Mouse (Mus musculus) natural killer cell, adult 2 months (primary cell): ENCODE measurements around the gene Ttc22.
A peak's percentile ranks its signal among the peaks of the same experiment; 100 is the strongest.

Experiments
- DNase-seq, 2 experiments: peaks; one replicate each; pipeline ENCODE4 v3.0.0; 2022; ENCODE audit warnings: low spot score in 2 of 2

Gene Ttc22

GRCm38 (mm10) chr4:106615637-106616036 is 6.6 kb upstream of the Ttc22 start:
- no peak for DNase-seq

DNA sequence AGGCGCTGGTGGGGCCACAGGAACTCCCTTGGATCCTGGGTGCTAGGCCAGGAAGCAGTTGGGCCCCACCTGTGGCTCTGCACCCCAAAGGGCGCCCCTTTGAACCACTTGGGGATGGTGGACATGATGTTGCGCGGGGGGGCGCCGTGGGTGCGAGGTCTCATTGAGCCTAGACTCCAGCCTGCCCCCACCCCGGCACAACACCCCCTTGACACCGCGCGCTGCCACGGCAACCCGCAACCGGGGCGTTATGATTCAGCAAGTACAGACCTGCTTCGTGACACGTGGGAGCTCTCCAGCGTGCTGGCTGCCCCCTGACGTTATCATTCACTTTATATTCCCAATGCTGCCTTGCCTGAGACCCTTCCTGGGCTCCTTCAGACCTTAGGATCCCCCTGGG is 5.2 kb upstream of the Ttc22 start, which contains the start of gene Lexm:
Lexm (minus strand) TSS at position 186 of the 400 bp plus-strand sequence.
- no peak for DNase-seq

- no peak for DNase-seq
These were observed 3.3 kb upstream of the Ttc22 start for GRCm38 (mm10) chr4:106618898-106619297.

DNA sequence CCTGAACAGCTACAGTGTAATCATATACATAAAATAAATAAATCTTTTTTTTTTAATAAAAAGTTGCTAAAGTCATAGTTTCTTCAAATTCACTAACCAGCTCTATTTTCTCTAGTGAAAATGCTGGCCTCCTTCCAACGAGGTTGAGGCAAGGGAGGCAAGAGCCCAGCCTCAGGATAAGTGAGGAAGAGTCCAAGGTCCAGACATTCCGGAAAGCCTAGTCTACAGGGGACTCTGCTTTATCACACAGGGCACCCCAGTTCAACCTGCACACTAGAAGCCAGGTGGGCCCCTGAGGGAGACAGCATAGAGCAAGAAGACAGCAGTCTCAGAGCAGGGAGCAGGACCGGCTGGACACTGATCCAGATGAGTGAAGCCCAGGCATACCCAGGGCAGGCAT is 804 bp upstream of the Ttc22 start:
- DNase-seq: no peak

DNA sequence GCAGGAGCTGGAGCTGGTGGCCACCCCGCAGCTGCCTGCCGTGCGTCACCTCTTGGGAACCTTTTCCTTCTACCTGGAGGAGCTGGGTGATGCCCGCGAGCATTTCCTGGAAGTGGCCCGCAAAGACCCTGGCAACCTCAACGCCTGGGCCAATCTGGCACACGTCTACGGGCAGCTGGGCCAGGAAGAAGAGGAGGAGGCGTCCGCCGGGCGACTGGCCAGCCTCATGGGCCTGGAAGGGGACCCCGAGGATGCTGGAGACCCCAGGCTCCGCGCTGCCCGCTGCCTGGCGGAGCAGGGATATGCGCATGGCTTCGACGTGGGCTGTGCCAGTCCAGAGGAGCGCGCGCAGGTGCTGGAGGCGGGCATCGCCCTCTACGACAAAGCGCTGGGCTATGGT is 480 bp downstream of the Ttc22 start:
- DNase-seq: no peak

DNA sequence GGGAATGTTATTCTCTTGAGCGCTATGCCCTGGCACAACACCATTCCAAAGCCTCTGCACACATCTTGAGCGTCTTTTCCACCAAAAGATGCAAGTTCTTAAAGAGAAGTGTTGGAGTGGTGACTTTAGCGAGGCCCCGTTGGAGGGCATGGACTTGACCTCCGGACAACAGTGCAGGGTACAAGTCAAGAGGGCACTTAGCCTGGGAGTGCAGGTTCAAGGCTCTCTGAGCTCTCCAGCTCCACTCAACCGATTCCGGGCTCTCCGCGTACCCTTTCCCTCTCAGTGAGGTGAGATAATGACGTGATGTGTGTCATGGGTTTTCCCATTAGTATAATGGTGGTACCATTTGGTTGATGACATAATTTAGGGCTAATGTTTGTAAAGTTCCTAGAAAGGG is 2.0 kb downstream of the Ttc22 start:
- DNase-seq: no peak

GRCm38 (mm10) chr4:106627809-106628208 is 5.6 kb downstream of the Ttc22 start:
- no peak for DNase-seq

GRCm38 (mm10) chr4:106628650-106629360 is 6.6 kb downstream of the Ttc22 start:
- no peak for DNase-seq

GRCm38 (mm10) chr4:106629374-106629773 is 7.1 kb downstream of the Ttc22 start:
- DNase-seq: no peak

DNA sequence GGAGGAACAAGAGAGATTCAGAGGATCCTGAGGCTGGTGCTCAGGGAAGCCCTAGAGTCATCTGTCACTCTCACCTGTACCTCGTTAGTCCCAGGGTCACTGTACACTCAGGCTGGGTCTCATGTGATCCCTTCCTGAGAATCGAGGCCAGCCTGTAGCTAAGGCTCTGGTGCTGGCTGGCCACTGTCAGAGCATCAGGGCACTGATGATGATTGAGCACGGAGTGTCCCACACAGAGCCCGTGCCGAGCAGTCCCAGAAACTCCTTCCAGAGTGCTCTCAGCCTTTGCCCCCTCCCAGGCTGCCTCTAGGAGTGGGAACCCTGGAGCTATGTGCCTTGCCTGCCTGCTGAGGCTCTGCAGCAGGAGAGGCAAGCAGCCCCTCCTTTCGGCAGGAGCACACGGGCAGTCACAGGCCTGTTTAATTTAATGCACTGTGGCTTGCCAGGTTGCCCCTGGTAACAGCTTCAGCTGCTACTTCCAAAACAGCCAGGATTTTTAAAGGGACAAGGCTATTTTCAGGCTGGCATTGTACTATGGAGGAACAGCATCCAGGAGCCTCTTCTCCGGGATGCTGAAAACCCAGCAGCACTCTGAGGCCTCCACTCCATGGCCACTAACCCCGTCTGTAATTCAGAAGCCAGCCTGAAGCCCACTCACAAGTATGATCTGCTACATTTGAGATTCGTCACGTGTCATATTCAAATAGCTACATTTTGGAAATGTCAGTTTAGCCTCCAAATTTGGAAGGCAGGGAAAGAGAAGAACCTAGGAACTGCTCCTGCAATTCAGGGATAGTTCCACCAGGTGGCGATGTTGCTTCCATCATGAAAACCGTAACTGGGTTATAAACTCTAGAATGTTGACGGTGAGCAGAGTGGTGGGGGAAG is 8.3 kb downstream of the Ttc22 start:
- peak; percentile 22 to 45 for DNase-seq

- DNase-seq: no peak
These were observed 10.1 kb downstream of the Ttc22 start for GRCm38 (mm10) chr4:106632313-106632712.

- no peak for DNase-seq
These were observed 11.3 kb downstream of the Ttc22 start for GRCm38 (mm10) chr4:106633281-106634085.

- no peak for DNase-seq
These were observed 11.9 kb downstream of the Ttc22 start for GRCm38 (mm10) chr4:106634086-106634479.

DNA sequence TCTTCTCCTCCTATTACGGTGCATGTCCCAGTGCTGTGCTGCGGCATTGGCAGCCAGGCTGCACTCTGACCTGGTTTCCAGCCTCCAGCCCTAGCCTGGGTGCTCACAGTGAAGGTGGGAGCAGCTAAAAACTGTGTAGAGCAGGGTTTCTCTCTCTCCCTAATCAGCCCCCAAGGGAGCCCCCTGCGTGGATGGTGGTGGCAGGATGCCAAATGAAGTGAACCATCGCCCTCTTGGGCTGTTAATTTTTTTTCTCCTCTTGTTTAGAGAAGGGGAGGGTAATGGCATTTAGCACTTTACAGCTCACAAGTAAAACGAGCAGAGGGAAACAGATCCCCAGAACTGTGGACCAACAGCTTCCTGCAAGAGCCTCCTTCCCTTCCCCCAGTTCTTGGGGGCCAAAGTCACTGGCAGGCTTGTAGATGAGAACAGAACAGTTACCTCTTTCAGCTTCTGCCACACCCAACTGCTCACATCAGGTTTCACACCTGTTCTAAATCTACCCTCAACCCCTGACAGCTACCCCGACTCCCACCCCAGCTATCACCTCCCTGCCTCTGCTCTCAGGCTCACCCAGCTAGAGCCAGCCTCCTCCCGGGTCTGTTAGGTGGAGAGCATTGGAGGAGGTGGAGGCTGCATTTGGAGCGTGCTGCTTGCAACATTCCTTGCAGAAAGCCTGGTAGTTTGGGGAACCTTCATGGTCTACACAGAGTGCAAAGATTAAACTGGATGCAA is 21.4 kb downstream of the Ttc22 start:
- no peak for DNase-seq

- no peak for DNase-seq
These were observed 22.0 kb downstream of the Ttc22 start for GRCm38 (mm10) chr4:106644218-106644610.

DNA sequence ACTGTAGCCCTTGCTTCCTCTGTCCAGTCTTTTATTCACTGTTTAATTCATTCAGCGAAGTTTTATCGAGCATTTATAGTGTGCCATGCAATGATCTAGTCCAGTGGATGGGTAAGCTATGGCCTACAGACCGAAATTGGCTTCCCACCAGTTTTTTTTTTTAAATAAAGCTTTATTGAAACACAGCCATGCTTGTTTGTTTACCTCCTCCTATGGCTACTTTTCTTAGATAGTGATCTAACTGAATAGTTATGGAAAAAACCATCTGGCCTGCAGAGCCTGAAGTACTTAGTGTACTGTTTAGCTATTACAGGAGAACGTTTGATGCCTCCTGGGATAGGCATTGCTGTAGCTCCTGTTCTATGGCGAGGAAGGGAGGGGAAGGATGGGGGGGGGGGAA is 23.6 kb downstream of the Ttc22 start:
- DNase-seq: no peak

- no peak for DNase-seq
These were observed 24.9 kb downstream of the Ttc22 start for GRCm38 (mm10) chr4:106647137-106647536.

GRCm38 (mm10) chr4:106650833-106651527 is 28.7 kb downstream of the Ttc22 start, which contains the start of gene Pars2:
TSS of gene Pars2 (plus strand) at chr4:106651069.
- peak; percentile 95 to 97 for DNase-seq

DNA sequence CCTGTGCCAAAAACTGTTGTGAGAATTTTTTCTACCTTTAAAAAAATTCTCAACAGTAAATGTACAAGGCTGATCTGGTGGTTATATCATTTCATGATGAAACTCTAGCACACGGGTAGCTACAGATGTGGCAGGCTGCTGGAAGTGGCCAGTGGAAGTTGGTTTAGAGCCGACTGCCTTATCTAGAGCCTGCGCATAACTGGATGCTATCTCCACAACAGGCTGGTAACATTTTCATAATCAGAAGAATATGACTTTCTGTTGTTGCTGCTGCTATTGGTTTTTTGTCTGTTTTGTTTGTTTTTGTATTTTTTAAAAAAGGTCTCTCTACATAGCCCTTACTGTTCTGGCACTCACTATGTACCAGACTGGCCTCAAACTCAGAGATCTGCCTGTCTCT is 30.3 kb downstream of the Ttc22 start:
- DNase-seq: no peak

GRCm38 (mm10) chr4:106653051-106653450 is 30.8 kb downstream of the Ttc22 start:
- DNase-seq: no peak

DNA sequence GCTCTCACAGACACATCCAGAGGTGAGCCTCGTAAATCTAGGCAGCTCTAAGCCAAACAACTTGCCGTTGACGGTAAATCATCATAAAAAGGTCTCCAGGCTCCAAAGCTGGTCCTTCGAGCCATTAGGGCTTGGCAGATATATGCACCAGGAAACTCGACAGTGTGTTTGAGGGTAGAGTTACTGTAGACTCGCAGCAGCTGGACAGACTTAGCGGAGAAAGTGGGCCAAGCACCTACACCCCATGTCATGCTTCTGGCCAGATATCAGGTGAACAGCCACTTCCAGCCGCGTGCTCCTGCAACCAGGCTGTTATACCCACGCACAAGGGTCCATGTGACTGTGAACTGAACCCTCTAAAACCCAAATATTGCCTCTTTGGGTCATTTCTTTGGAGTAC is 33.4 kb downstream of the Ttc22 start:
- DNase-seq: no peak
